Mouse (Mus musculus) T-helper 2 cell (primary cell): ENCODE data around the gene Ankar.

Experiments
- in situ Hi-C: fragments of 300-600 bp; cut with MboI, MseI; formaldehyde crosslinking; loops from one replicate; pipeline ENCODE4 v1.15.1; 2025; ENCODE audit warnings: high pct_unique_total_duplicates

Gene Ankar

GRCm38 (mm10) chr1:72711684-72712083, 11.3 kb upstream of the Ankar start:
- in situ Hi-C loops, result no loop called here

- in situ Hi-C loops, result no loop called here
Observed at GRCm38 (mm10) chr1:72710753-72711653, 10.6 kb upstream of the Ankar start, which contains the start of gene Rpl37a. Rpl37a (plus strand) TSS chr1:72711290.

GRCm38 (mm10) chr1:72707525-72707924, 7.1 kb upstream of the Ankar start:
- in situ Hi-C loops, result no loop called here

DNA sequence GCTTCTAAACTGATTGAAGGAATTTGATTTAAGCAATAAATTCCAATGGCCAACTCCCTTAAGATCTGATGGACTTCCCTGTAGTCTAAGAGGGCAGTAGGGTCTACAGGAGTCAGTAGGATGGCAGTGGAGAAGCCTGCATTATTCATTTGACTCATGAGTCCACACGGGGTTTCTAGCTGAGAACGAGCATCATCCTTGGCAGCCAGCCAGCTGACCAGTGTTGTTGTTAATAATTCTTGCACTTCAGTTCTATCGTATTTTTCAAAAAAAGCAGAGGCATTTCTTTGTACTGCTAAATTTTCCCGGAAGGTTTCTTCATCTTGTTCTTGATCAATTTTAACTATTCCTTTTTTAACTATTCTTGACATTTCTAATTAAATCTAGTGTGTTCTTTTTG, 1.7 kb downstream of the Ankar start:
- in situ Hi-C loops, result no loop called here

GRCm38 (mm10) chr1:72696256-72696655, 4.1 kb downstream of the Ankar start:
- in situ Hi-C loops, result no loop called here

DNA sequence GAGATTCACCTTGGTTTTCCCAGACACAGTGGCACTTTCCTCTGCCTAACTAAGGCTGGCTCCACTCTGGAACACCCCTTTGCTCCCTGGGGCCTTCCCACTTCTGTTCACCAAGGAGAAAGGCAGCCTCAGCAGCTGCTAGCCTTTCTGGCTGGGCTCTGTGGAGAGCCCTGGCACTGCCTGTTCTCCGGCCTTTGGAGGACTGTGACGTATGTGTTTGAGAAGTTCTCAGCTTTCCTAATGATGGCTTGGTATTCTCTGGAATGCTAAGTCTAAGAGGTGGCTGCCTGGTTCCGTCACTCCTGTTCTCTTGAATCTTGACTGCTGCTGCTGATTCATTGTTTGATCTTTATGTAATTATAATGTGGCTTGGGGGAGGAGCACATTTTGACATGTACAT, 27.3 kb downstream of the Ankar start:
- in situ Hi-C loops, result no loop called here

DNA sequence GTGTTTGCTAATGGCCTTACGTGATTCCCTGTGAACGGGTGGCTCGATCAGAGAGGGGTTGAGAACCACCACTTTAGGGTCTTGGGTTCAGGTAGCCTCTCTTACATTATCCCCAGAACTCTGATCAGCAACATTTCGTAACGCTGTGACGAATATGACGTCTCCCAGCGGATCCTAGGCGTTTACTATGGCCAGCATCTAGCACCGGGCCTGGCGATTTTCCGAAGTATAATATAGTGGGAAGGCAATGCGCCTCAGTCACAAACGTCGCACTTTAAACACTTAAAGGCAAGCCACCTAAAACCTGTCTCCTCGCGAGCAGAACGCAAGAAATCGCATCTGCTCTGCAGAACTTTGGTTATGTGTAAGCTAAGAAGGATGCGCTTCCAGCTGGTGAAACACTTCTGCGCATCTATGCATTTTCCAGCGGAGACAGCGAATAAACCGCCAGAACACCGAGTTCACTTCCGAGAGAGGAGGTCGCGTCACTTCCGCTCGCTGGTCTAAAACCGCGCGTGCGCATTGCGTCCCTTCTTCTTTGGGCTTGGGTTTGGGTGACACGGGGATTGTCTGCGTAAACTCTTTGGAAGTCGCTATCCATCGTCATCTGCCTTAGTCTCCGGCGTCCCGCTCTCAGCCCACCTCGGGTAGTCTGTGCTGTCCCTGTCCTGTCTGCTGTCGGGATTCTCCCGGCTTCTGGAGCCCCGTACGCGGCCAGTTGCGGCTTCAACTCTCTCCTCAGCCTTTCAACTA, 59.5 kb downstream of the Ankar start:
- in situ Hi-C loops, result no loop called here

DNA sequence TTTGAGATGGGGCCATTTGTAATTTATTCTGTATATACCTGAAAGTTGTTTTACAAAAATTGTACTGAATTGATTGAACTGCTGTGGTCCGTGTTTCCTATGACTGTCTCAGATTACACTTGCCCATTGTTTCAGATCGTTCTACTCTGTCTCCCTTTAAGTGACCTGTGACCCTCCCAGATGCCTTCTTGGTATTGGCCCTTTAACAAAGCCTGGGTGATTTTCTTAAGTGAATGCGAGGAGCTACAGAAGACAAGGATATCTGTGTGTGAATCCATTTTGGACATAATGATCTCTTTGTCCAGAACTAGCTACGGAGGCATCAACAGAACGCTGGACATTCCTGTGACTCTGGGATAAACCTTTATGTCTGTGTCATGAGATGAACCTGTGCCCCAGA, 65.2 kb downstream of the Ankar start:
- in situ Hi-C loops, result no loop called here

DNA sequence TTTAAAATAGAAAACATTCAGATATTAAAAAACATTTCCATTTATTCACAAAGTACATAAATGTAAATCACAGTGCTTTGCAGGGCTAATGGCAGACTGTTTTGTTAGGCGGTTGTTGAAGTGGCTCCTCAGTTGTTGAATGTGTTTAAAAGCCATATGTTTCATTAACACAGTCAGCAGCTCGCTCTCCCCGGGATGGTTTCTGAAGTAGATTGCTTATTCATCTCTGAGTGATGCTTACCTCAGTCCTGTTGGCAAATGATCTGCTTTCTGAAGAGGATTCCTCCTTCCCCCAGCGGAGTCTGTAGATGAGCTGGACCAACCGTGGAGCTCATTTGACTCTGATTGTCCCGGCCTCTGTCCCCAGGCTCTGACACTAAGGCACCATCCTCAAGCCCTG, 88.2 kb downstream of the Ankar start:
- in situ Hi-C loops, result loop anchor here (25.0 kb wide), 1 partner anchor 1050 kb away; the partner anchor contains the start of gene Atic

GRCm38 (mm10) chr1:72609887-72610877, 90.2 kb downstream of the Ankar start:
- in situ Hi-C loops, result loop anchor here (25.0 kb wide), 1 partner anchor 1048 kb away; the partner anchor contains the start of gene Atic

GRCm38 (mm10) chr1:72609129-72609528, 91.2 kb downstream of the Ankar start:
- in situ Hi-C loops, result loop anchor here (25.0 kb wide), 1 partner anchor 1047 kb away; the partner anchor contains the start of gene Atic

- in situ Hi-C loops, result loop anchor here (25.0 kb wide), 1 partner anchor 1044 kb away; the partner anchor contains the start of gene Atic
Observed at GRCm38 (mm10) chr1:72606186-72606673, 94.1 kb downstream of the Ankar start.

- in situ Hi-C loops, result loop anchor here (25.0 kb wide), 1 partner anchor 1041 kb away; the partner anchor contains the start of gene Atic
Observed at GRCm38 (mm10) chr1:72602803-72603202, 97.6 kb downstream of the Ankar start.

- in situ Hi-C loops, result loop anchor here (25.0 kb wide), 1 partner anchor 1040 kb away; the partner anchor contains the start of gene Atic
Observed at GRCm38 (mm10) chr1:72602186-72602585, 98.2 kb downstream of the Ankar start.

DNA sequence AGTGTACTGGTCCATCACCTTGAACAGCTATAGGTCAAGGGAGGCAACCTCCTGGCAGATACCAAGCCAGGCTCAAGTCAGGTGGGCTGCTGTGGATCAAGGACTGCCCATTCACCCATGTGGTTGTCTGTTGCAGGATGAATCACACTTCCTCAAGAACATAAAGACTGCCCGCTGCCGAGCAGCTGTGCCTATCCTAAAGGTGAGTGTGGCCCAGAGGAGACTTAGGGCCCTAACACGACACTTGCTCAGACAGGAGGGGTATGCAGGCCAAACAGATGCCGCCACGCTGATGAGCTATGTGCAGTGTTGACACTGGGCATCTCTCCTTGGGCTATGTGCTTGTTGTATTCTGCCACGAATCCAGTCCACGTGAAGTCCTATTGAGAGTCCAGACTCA, 99.1 kb downstream of the Ankar start:
- in situ Hi-C loops, result loop anchor here (25.0 kb wide), 1 partner anchor 1039 kb away; the partner anchor contains the start of gene Atic

- in situ Hi-C loops, result loop anchor here (25.0 kb wide), 1 partner anchor 1038 kb away; the partner anchor contains the start of gene Atic
Observed at GRCm38 (mm10) chr1:72600778-72601177, 99.6 kb downstream of the Ankar start.

DNA sequence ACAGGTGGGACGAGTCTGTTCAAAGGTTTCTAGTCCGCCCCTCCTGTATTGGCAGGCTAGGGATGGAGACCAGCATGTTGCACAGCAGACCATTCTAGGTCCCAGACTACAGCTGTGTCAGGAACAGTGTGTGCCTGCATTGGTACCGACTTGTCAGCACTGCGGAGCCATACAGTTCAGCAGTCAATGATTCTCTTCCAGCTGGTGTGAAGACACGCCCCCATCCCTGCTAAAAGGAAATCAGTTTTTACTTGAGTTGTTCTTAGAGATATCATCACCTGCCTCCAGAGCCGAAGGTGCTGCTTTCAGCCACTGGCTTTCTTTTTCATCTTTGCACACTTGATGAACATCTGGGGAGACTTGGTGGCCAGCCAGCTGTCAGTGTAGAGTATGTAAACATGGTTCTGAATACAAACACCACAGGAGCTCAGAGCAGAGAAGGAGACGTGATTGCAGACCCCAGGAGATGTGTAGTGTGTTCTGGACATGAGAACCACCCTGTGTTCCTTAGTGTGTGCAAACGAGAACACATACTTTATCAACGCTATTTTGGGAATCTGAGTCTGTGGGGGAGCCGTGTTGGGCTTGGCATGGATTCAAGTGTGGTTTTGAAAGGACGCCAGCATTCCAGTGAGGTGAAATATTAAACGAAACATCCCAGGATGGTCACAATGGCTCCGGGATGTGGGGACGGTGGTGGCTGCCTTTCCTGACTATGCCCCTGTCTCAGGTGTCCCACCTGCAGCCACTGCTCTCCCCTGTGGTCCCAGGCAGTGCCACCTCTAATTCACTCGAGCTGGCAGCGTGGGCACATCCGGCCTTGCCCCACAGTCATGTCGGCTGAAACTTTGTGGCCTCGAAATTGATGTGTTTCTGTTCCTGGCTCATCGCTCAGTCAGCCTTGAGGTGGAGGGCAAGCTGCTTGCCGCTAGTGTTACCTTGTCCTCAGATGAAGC, 101.0 kb downstream of the Ankar start:
- in situ Hi-C loops, result loop anchor here (25.0 kb wide), 1 partner anchor 1037 kb away; the partner anchor contains the start of gene Atic

- in situ Hi-C loops, result no loop called here
Observed at GRCm38 (mm10) chr1:72596231-72596630, 104.1 kb downstream of the Ankar start.

DNA sequence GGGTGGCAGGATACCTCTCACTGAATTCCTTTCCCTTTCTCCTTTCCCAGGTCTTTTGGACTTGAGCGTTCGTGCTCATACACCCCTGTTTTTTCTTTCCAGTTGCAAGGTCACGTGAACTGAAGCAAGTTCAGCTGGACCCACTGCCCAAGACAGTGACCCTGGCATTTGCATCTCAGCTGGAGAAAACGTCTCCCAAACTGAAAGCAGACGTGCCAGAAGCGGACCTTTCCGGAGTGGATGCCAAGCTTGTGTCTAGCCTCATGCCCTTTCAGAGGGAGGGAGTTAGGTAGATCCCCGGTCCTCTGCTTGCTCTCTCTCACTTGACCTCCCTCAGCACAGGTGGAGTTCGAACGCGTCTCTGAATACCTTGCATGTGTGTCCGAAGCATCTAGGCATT, 104.7 kb downstream of the Ankar start:
- in situ Hi-C loops, result no loop called here
